Mouse (Mus musculus): ENCODE results near the gene Ddx39b. TPM values are rescaled to one million over a fixed set of nuclear protein-coding genes. Genes with fewer than 3 reads are reported as not detected.
"Not testable (repeated sequence)": the region's sequence is repeated elsewhere in the genome, so short reads cannot be mapped to it uniquely, and the experiment has no call there.

The Ddx39b gene
- polyA plus RNA-seq, 1 experiment from 2014 or later, result 141 TPM

- no peaks in the 10 kb centered on the region for H3K9me3 ChIP-seq (replicated peaks)
- no peak overlapping the region for H3K9ac ChIP-seq
- no peak for ATAC-seq (ENCODE audit: insufficient read depth)
- H3K4me3 ChIP-seq (replicated peaks), result no peak overlapping the region
- peaks cover 8% of the 10 kb centered on the region for H3K4me1 ChIP-seq (replicated peaks)
- WGBS (ENCODE audit: insufficient replicate concordance), result 36% methylated on average over 1 of the region's 1 CpGs
- no peak overlapping the region for H3K27ac ChIP-seq (replicated peaks)
- H3K36me3 ChIP-seq (replicated peaks), result no peaks in the 10 kb centered on the region
- no peak overlapping the region for H3K4me2 ChIP-seq
- peaks cover 10% of the 10 kb centered on the region for H3K27me3 ChIP-seq
Observed at GRCm38 (mm10) chr17:35267399-35268086, 26.0 kb downstream of the Ddx39b start.

GRCm38 (mm10) chr17:35269653-35270347 is 28.3 kb downstream of the Ddx39b start:
- Histone ChIP-seq H3K36me3 (replicated peaks) (no peaks in the 10 kb centered on the region), H3K4me1 (replicated peaks) (no peaks in the 10 kb centered on the region; the same call in 1 of the 2 replicates), H3K9me3 (replicated peaks) (no peaks in the 10 kb centered on the region), H3K4me2 (no peak overlapping the region), H3K9ac (no peak overlapping the region), H3K27me3 (peaks cover 1% of the 10 kb centered on the region; the same call in 1 of the 2 replicates), H3K4me3 (replicated peaks) (no peak overlapping the region), H3K27ac (replicated peaks) (no peak overlapping the region)
- ATAC-seq (ENCODE audit: insufficient read depth), result no peak
- WGBS (ENCODE audit: insufficient replicate concordance), result 23% methylated on average over 3 of the region's 3 CpGs

- Histone ChIP-seq H3K27ac (replicated peaks) (no peak overlapping the region), H3K9me3 (replicated peaks) (no peaks in the 10 kb centered on the region), H3K4me3 (replicated peaks) (no peak overlapping the region), H3K9ac (no peak overlapping the region), H3K4me2 (no peak overlapping the region), H3K27me3 (peaks cover 26% of the 10 kb centered on the region), H3K36me3 (replicated peaks) (no peaks in the 10 kb centered on the region), H3K4me1 (replicated peaks) (no peaks in the 10 kb centered on the region; the same call in 1 of the 2 replicates)
- WGBS (ENCODE audit: insufficient replicate concordance), result 54% methylated on average over 3 of the region's 3 CpGs
- ATAC-seq (ENCODE audit: insufficient read depth), result no peak
Observed at GRCm38 (mm10) chr17:35272249-35272648, 30.7 kb downstream of the Ddx39b start.

- ATAC-seq (ENCODE audit: insufficient read depth), result no peak
Observed at GRCm38 (mm10) chr17:35274770-35275169, 33.2 kb downstream of the Ddx39b start.

GRCm38 (mm10) chr17:35276304-35276864 is 34.8 kb downstream of the Ddx39b start:
- Histone ChIP-seq H3K4me3 (replicated peaks) (no peak overlapping the region), H3K4me1 (replicated peaks) (no peaks in the 10 kb centered on the region; the same call in 1 of the 2 replicates), H3K4me2 (no peak overlapping the region), H3K9ac (no peak overlapping the region), H3K27ac (replicated peaks) (no peak overlapping the region), H3K36me3 (replicated peaks) (no peaks in the 10 kb centered on the region), H3K9me3 (replicated peaks) (no peaks in the 10 kb centered on the region), H3K27me3 (peaks cover 34% of the 10 kb centered on the region)
- 20% methylated on average over 13 of the region's 13 CpGs for WGBS (ENCODE audit: insufficient replicate concordance)
- ATAC-seq (ENCODE audit: insufficient read depth), result no peak

More at GRCm38 (mm10) chr17:35274770-35275169, 33.2 kb downstream of the Ddx39b start:
- no peaks in the 10 kb centered on the region for H3K9me3 ChIP-seq (replicated peaks)
- peaks cover 34% of the 10 kb centered on the region for H3K27me3 ChIP-seq
- no peak overlapping the region for H3K27ac ChIP-seq (replicated peaks)
- no peak overlapping the region for H3K9ac ChIP-seq
- no peak overlapping the region for H3K4me2 ChIP-seq
- no peaks in the 10 kb centered on the region; the same call in 1 of the 2 replicates for H3K4me1 ChIP-seq (replicated peaks)
- WGBS (ENCODE audit: insufficient replicate concordance), result 3% methylated on average over 11 of the region's 11 CpGs
- no peaks in the 10 kb centered on the region for H3K36me3 ChIP-seq (replicated peaks)
- no peak overlapping the region for H3K4me3 ChIP-seq (replicated peaks)

GRCm38 (mm10) chr17:35278049-35278448 is 36.5 kb downstream of the Ddx39b start:
- no peaks in the 10 kb centered on the region; the same call in 1 of the 2 replicates for H3K4me1 ChIP-seq (replicated peaks)
- no peak overlapping the region for H3K4me2 ChIP-seq
- peaks cover 34% of the 10 kb centered on the region for H3K27me3 ChIP-seq
- H3K9me3 ChIP-seq (replicated peaks), result no peaks in the 10 kb centered on the region
- H3K9ac ChIP-seq, result no peak overlapping the region
- no peak for ATAC-seq (ENCODE audit: insufficient read depth)
- no peak overlapping the region for H3K4me3 ChIP-seq (replicated peaks)
- 64% methylated on average over 8 of the region's 8 CpGs for WGBS (ENCODE audit: insufficient replicate concordance)
- H3K36me3 ChIP-seq (replicated peaks), result no peaks in the 10 kb centered on the region
- no peak overlapping the region for H3K27ac ChIP-seq (replicated peaks)

- Histone ChIP-seq H3K4me2 (no peak overlapping the region), H3K27me3 (peaks cover 34% of the 10 kb centered on the region), H3K27ac (replicated peaks) (no peak overlapping the region), H3K9ac (no peak overlapping the region), H3K4me3 (replicated peaks) (no peak overlapping the region), H3K9me3 (replicated peaks) (no peaks in the 10 kb centered on the region), H3K4me1 (replicated peaks) (no peaks in the 10 kb centered on the region; the same call in 1 of the 2 replicates), H3K36me3 (replicated peaks) (no peaks in the 10 kb centered on the region)
- ATAC-seq (ENCODE audit: insufficient read depth), result no peak
- 69% methylated on average over 13 of the region's 13 CpGs for WGBS (ENCODE audit: insufficient replicate concordance)
Observed at GRCm38 (mm10) chr17:35278957-35279688, 37.6 kb downstream of the Ddx39b start.

- Histone ChIP-seq H3K4me1 (replicated peaks) (no peaks in the 10 kb centered on the region), H3K27me3 (peaks cover 28% of the 10 kb centered on the region), H3K9ac (no peak overlapping the region), H3K9me3 (replicated peaks) (no peaks in the 10 kb centered on the region), H3K4me2 (no peak overlapping the region), H3K27ac (replicated peaks) (no peak overlapping the region), H3K4me3 (replicated peaks) (no peak overlapping the region), H3K36me3 (replicated peaks) (no peaks in the 10 kb centered on the region)
- ATAC-seq (ENCODE audit: insufficient read depth), result no peak
- WGBS (ENCODE audit: insufficient replicate concordance), result 52% methylated on average over 3 of the region's 3 CpGs
Observed at GRCm38 (mm10) chr17:35280276-35280675, 38.7 kb downstream of the Ddx39b start.

- Histone ChIP-seq H3K9me3 (replicated peaks) (no peaks in the 10 kb centered on the region), H3K9ac (no peak overlapping the region), H3K36me3 (replicated peaks) (no peaks in the 10 kb centered on the region), H3K27ac (replicated peaks) (no peak overlapping the region), H3K27me3 (peaks cover 8% of the 10 kb centered on the region), H3K4me3 (replicated peaks) (no peak overlapping the region), H3K4me2 (no peak overlapping the region), H3K4me1 (replicated peaks) (no peaks in the 10 kb centered on the region)
- no peak for ATAC-seq (ENCODE audit: insufficient read depth)
Observed at GRCm38 (mm10) chr17:35285431-35285830, 43.9 kb downstream of the Ddx39b start.

GRCm38 (mm10) chr17:35295796-35296195 is 54.2 kb downstream of the Ddx39b start:
- not testable (repeated sequence) for H3K27me3 ChIP-seq; ATAC-seq (ENCODE audit: insufficient read depth); H3K4me2 ChIP-seq; H3K4me1 ChIP-seq (replicated peaks); H3K4me3 ChIP-seq (replicated peaks); H3K36me3 ChIP-seq (replicated peaks); H3K9me3 ChIP-seq (replicated peaks); H3K27ac ChIP-seq (replicated peaks); H3K9ac ChIP-seq
- under 1% methylated on average over 5 of the region's 5 CpGs for WGBS (ENCODE audit: insufficient replicate concordance)
